Mouse (Mus musculus) MEL (cell line): ENCODE measurements around the gene Crebzf. TPM values are rescaled to one million over a fixed set of nuclear protein-coding genes. Genes with fewer than 3 reads are reported as not detected.

ENCODE experiments used
- DNase-seq: peaks from one replicate; pipeline ENCODE4 v3.0.0; 2011; ENCODE audit warnings: low read depth, low spot score
- H3K27ac ChIP-seq: 2 replicates; pipeline ENCODE4 v1.5.1; 2012; ENCODE audit warnings: low read depth, mild to moderate bottlenecking, control low read depth, low read length, moderate library complexity; ENCODE audit not compliant: control insufficient read depth
- H3K27me3 ChIP-seq, 2 experiments: fragments of 150-350 bp in 1 of 2; sonication (generic) in 1 of 2; 2 replicates each; pipeline ENCODE4 v1.6.1; 2012; ENCODE audit warnings: low read length in 2 of 2, mild to moderate bottlenecking in 2 of 2, improper control_type of control experiment in 1 of 2, moderate library complexity in 1 of 2; ENCODE audit not compliant: insufficient read depth in 2 of 2, control insufficient read depth in 1 of 2
- H3K36me3 ChIP-seq, 2 experiments: 2 replicates each; pipeline ENCODE4 v1.6.1; 2012 to 2014; ENCODE audit warnings: low read length in 2 of 2, improper control_type of control experiment in 1 of 2, inconsistent platforms in 1 of 2, mild to moderate bottlenecking in 1 of 2; ENCODE audit not compliant: insufficient read depth in 2 of 2, control insufficient read depth in 1 of 2
- H3K4me1 ChIP-seq, 2 experiments: fragments of 150-350 bp in 1 of 2; sonication (generic) in 1 of 2; 2 replicates each; pipeline ENCODE4 v1.6.1; 2012; ENCODE audit warnings: low read length in 2 of 2, improper control_type of control experiment in 1 of 2, mild to moderate bottlenecking in 1 of 2; ENCODE audit not compliant: insufficient read depth in 2 of 2, control insufficient read depth in 1 of 2
- H3K4me3 ChIP-seq, 2 experiments: fragments of 150-350 bp in 1 of 2; sonication (generic) in 1 of 2; 2 replicates each; pipeline ENCODE4 v1.5.1; 2012; ENCODE audit warnings: low read depth in 2 of 2, low read length in 2 of 2, mild to moderate bottlenecking in 2 of 2, moderate library complexity in 2 of 2, control low read depth in 1 of 2, improper control_type of control experiment in 1 of 2; ENCODE audit not compliant: control insufficient read depth in 1 of 2, insufficient read depth in 1 of 2
- H3K79me2 ChIP-seq: 2 replicates; pipeline ENCODE4 v1.6.1; 2012; ENCODE audit warnings: mild to moderate bottlenecking, low read length, moderate library complexity; ENCODE audit not compliant: control insufficient read depth, poor library complexity, insufficient read depth
- H3K9ac ChIP-seq: 2 replicates; pipeline ENCODE4 v1.6.1; 2012; ENCODE audit warnings: low read depth, mild to moderate bottlenecking, control low read depth, low read length, moderate library complexity; ENCODE audit not compliant: control insufficient read depth, poor library complexity, severe bottlenecking
- H3K9me3 ChIP-seq: fragments of 150-350 bp; sonication (generic); replicated peaks from 2 replicates; pipeline ENCODE4 v1.6.1; 2012; ENCODE audit warnings: mild to moderate bottlenecking, low read length, improper control_type of control experiment, moderate library complexity; ENCODE audit not compliant: insufficient read depth
- CHD1 ChIP-seq: IDR thresholded peaks from 2 replicates; pipeline ENCODE4 v1.6.1; 2012; ENCODE audit warnings: low read depth, mild to moderate bottlenecking, inconsistent platforms, low read length, improper control_type of control experiment
- CHD2 ChIP-seq: IDR thresholded peaks from 2 replicates; pipeline ENCODE4 v1.6.1; 2011; ENCODE audit warnings: low read length, improper control_type of control experiment
- CTCF ChIP-seq, 3 experiments: IDR thresholded peaks in 2 of 3; conservative IDR thresholded peaks in 1 of 3; 2 replicates each; pipeline ENCODE4 v1.5.1; 2011 to 2012; ENCODE audit warnings: low read length in 3 of 3, low read depth in 2 of 3, mild to moderate bottlenecking in 2 of 3, improper control_type of control experiment in 1 of 3, inconsistent platforms in 1 of 3, mixed read lengths in 1 of 3, moderate library complexity in 1 of 3; ENCODE audit not compliant: control insufficient read depth in 1 of 3, insufficient read depth in 1 of 3, poor library complexity in 1 of 3, severe bottlenecking in 1 of 3
- ETS1 ChIP-seq: IDR thresholded peaks from 2 replicates; pipeline ENCODE4 v1.6.1; 2012; ENCODE audit warnings: low read depth, mild to moderate bottlenecking, inconsistent platforms, low read length, improper control_type of control experiment, moderate library complexity
- MAX ChIP-seq: IDR thresholded peaks from 2 replicates; pipeline ENCODE4 v1.6.1; 2011; ENCODE audit warnings: low read length, improper control_type of control experiment
- MXI1 ChIP-seq: IDR thresholded peaks from 2 replicates; pipeline ENCODE4 v1.6.1; 2011; ENCODE audit warnings: mild to moderate bottlenecking, low read depth, low read length, improper control_type of control experiment
- POLR2A ChIP-seq, 2 experiments: IDR thresholded peaks; 2 replicates each; pipeline ENCODE4 v1.6.1; 2011 to 2012; ENCODE audit warnings: low read length in 2 of 2, mild to moderate bottlenecking in 2 of 2, control low read depth in 1 of 2, improper control_type of control experiment in 1 of 2, low read depth in 1 of 2, moderate library complexity in 1 of 2; ENCODE audit not compliant: control insufficient read depth in 1 of 2, insufficient read depth in 1 of 2, poor library complexity in 1 of 2
- POLR2AphosphoS2 ChIP-seq: IDR thresholded peaks from 2 replicates; pipeline ENCODE4 v1.6.1; 2011; ENCODE audit warnings: low read length, improper control_type of control experiment
- POLR2AphosphoS5 ChIP-seq: IDR thresholded peaks from 2 replicates; pipeline ENCODE4 v1.6.1; 2012; ENCODE audit warnings: low read depth, borderline replicate concordance, mild to moderate bottlenecking, inconsistent platforms, low read length, moderate library complexity, mixed read lengths
- RCOR1 ChIP-seq: IDR thresholded peaks from 2 replicates; pipeline ENCODE4 v1.6.1; 2012; ENCODE audit warnings: low read depth, mild to moderate bottlenecking, inconsistent platforms, low read length, improper control_type of control experiment
- UBTF ChIP-seq: IDR thresholded peaks from 2 replicates; pipeline ENCODE4 v1.6.1; 2012; ENCODE audit warnings: low read depth, mild to moderate bottlenecking, inconsistent platforms, low read length, improper control_type of control experiment, moderate library complexity, borderline replicate concordance; ENCODE audit not compliant: insufficient read depth
- USF2 ChIP-seq, 2 experiments: IDR thresholded peaks; 2 replicates each; pipeline ENCODE4 v1.6.1; 2011 to 2012; ENCODE audit warnings: improper control_type of control experiment in 2 of 2, low read length in 2 of 2, borderline replicate concordance in 1 of 2, inconsistent platforms in 1 of 2, low read depth in 1 of 2, mild to moderate bottlenecking in 1 of 2; ENCODE audit not compliant: insufficient read depth in 1 of 2
- ZMIZ1 ChIP-seq: IDR thresholded peaks from 2 replicates; pipeline ENCODE4 v1.6.1; 2012; ENCODE audit warnings: low read depth, mild to moderate bottlenecking, inconsistent platforms, low read length, improper control_type of control experiment, moderate library complexity
- polyA plus RNA-seq, 2 experiments: library from polyadenylated mRNA; stranded (reverse) in 1 of 2; unstranded in 1 of 2; fragments of >175 nt in 1 of 2; fragments of >200 nt in 1 of 2; gene quantifications; 2 replicates each; pipeline versions ENCODE4 v1.2.1 to v1.2.4; 2012; ENCODE audit warnings: low replicate concordance in 2 of 2, low read depth in 1 of 2; ENCODE audit not compliant: insufficient read length in 2 of 2, insufficient read depth in 1 of 2, missing spikeins in 1 of 2
- total RNA-seq: library from RNA; depleted of rRNA; stranded (reverse); fragments of 300-350 nt; gene quantifications from 2 replicates; pipeline ENCODE4 v1.2.3, GENCODE M21; 2012

Crebzf gene
- total and polyA plus RNA-seq, 3 experiments: 63.3 to 152 (median 78.9) TPM

DNA sequence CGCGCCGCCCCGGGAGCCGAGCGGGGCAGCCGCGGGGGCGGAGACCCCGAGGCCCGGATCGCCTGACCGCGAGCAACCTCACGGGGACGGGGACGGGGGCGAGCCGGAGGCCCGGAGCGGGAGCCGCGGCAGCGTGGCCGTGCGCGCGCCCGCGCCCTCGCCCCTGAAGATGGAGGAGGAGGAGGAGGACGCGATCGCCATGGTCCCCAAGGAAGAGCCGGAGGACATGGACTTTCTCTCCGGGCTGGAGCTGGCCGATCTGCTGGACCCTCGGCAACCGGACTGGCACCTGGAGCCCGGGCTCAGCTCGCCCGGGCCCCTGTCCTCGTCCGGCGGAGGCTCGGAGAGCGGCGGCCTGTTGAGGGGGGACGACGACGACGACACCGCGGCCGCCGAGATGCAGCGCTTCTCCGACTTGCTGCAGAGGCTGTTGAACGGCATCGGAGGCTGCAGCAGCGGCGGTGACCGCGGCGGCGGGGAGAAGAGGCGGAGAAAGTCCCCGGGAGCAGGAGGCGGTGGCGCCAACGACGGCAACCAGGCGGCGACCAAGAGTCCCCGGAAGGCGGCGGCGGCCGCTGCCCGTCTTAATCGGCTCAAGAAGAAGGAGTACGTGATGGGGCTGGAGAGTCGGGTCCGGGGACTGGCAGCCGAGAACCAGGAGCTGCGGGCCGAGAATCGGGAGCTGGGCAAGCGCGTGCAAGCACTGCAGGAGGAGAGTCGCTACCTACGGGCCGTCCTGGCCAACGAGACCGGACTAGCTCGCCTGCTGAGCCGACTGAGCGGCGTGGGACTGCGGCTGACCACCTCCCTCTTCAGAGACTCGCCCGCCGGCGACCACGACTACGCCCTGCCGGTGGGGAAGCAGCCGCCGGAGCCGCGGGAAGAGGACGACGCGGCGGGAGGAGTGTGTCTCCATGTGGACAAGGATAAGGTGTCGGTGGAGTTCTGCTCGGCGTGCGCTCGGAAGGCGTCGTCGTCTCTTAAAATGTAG, 867 bp downstream of the Crebzf start:
- H3K9me3 ChIP-seq: no peaks in the 10 kb centered on the region
- H3K4me1 ChIP-seq: peaks cover 4 to 5% of the 10 kb centered on the region in 2 experiments; a peak in 3 of 4 replicates
- peaks cover 34% of the 10 kb centered on the region for H3K79me2 ChIP-seq
- TF ChIP-seq MXI1 (peak; percentile 62), POLR2AphosphoS2 (no peak), MAX (no peak; the same call in none of the 2 replicates), UBTF (peak; percentile 43; the same call in 1 of the 2 replicates), ETS1 (no peak), POLR2A (IDR thresholded peaks at IDR 0.05; ENCODE audit: control insufficient read depth in 1 of 2, insufficient read depth in 1 of 2, low read depth in 1 of 2, low read length in 2 of 2, poor library complexity in 1 of 2) (peak in 1 of 2 experiments; percentile 64; a peak in 1 of 4 replicates), CTCF (IDR thresholded peaks at IDR 0.05 in 2 of 3, conservative IDR thresholded peaks at IDR 0.05 in 1 of 3; ENCODE audit: control insufficient read depth in 1 of 3, insufficient read depth in 1 of 3, low read depth in 2 of 3, low read length in 3 of 3, poor library complexity in 1 of 3, severe bottlenecking in 1 of 3) (peak in 1 of 3 experiments; percentile 30; a peak in 1 of 6 replicates), ZMIZ1 (0 out of 2 replicates have a peak, but pooled peaks have one; percentile 24), USF2 (IDR thresholded peaks at IDR 0.05; ENCODE audit: borderline replicate concordance in 1 of 2, insufficient read depth in 1 of 2, low read depth in 1 of 2, low read length in 2 of 2) (no peak)
- TF ChIP-seq, all 39 proteins: peak for 5
- peak; percentile 60 for DNase-seq
- peak overlapping the region; percentile 59 for H3K27ac ChIP-seq
- H3K27me3 ChIP-seq: no peaks in the 10 kb centered on the region
- H3K4me3 ChIP-seq: peak overlapping the region; percentile 95 to 100
- H3K36me3 ChIP-seq: peaks cover 19 to 22% of the 10 kb centered on the region in 2 experiments
- peak overlapping the region; percentile 99 for H3K9ac ChIP-seq

DNA sequence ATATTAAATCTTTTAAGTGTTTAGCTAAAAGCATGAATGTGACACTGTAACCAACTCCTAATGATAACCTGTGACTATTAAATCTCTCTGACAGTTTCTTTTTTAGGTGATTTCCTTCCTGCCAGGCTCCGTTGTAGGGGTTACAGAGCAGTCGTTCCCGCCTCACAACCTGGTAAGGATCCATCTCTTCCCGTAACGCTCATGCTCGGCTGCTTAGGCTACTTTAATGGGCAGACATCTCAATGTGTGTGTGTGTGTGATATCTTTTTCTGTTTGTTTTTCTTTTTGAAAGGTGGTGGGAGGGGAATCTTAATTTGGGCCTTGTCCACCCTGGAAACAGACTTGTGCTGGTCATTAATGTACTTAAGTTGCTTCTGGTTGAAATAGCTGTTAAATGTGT, 1.7 kb downstream of the Crebzf start:
- Histone ChIP-seq H3K4me1 (peaks cover 4 to 5% of the 10 kb centered on the region in 2 experiments; a peak in 3 of 4 replicates), H3K27ac (peak overlapping the region; percentile 40; the same call in 1 of the 2 replicates), H3K9me3 (no peaks in the 10 kb centered on the region), H3K9ac (peak overlapping the region; percentile 99), H3K36me3 (peaks cover 23% of the 10 kb centered on the region in 2 experiments), H3K79me2 (peaks cover 36% of the 10 kb centered on the region), H3K4me3 (peak overlapping the region; percentile 95 to 100), H3K27me3 (no peaks in the 10 kb centered on the region)
- DNase-seq: peak; percentile 56
- TF ChIP-seq MXI1: peak; percentile 13; the same call in 1 of the 2 replicates
- TF ChIP-seq CHD1: no peak
- TF ChIP-seq CHD2: no peak
- TF ChIP-seq POLR2AphosphoS5: no peak
- no peak for TF ChIP-seq RCOR1
